Mouse (Mus musculus): ENCODE measurements at regions not wholly inside any gene's neighbourhood (a gene's known extent, or its start where the extent isn't known, plus 50 kb on each side); places are given as distances from the start of the nearest gene placed in this dataset.

- DNase-seq (ENCODE audit: extremely low read depth, low read depth, low spot score): no peak
- no peaks in the 10 kb centered on the region for H3K27me3 ChIP-seq (ENCODE audit: control insufficient read depth, insufficient read depth, low read length)
- no peaks in the 10 kb centered on the region for H3K36me3 ChIP-seq (ENCODE audit: control insufficient read depth, insufficient read depth, low read length)
- H3K9ac ChIP-seq (ENCODE audit: low read depth, low read length): no peak overlapping the region
- no peaks in the 10 kb centered on the region for H3K79me2 ChIP-seq (ENCODE audit: control insufficient read depth, insufficient read depth, low read length)
- TF ChIP-seq POLR2A (IDR thresholded peaks at IDR 0.05; ENCODE audit: extremely low read depth, insufficient read depth, low read length): no peak
- no peak for TF ChIP-seq CTCF (IDR thresholded peaks at IDR 0.05; ENCODE audit: low read depth, low read length)
- no peaks in the 10 kb centered on the region for H3K4me1 ChIP-seq (ENCODE audit: control insufficient read depth, insufficient read depth, low read length)
- H3K4me3 ChIP-seq (ENCODE audit: insufficient read depth, low read depth, low read length): no peak overlapping the region
- WGBS: 90% methylated on average over 11 of the region's 11 CpGs
- H3K27ac ChIP-seq (replicated peaks; ENCODE audit: insufficient read depth, low read depth, low read length): no peak overlapping the region
Measured at GRCm38 (mm10) chr5:97194656-97195280, 83.4 kb upstream of the Paqr3 start.

DNA sequence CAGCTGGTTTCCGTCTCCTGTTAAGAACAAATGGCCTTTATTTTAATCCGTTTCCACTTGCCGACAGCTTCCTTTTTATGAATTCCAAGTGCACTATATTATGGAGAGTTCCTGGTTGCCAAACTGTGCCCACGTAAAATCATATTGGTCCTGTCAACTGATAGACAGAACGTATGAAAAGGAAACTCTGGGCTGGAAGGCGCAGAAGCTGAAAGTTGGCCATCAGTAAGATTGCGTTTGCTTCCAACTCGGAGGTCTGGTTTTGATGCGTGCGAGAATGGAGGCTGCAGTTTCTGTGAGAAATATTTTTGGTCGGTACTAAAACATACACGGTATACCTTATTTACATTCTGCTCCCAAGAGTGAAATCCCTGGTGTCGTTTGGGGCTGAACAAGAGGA lies 81.3 kb upstream of the Paqr3 start:
- no peaks in the 10 kb centered on the region for H3K36me3 ChIP-seq (ENCODE audit: control insufficient read depth, insufficient read depth, low read length)
- TF ChIP-seq POLR2A (IDR thresholded peaks at IDR 0.05; ENCODE audit: extremely low read depth, insufficient read depth, low read length) (no peak), CTCF (IDR thresholded peaks at IDR 0.05; ENCODE audit: low read depth, low read length) (no peak)
- no peaks in the 10 kb centered on the region for H3K27me3 ChIP-seq (ENCODE audit: control insufficient read depth, insufficient read depth, low read length)
- H3K4me3 ChIP-seq (ENCODE audit: insufficient read depth, low read depth, low read length): no peak overlapping the region
- no peak for DNase-seq (ENCODE audit: extremely low read depth, low read depth, low spot score)
- H3K4me1 ChIP-seq (ENCODE audit: control insufficient read depth, insufficient read depth, low read length): no peaks in the 10 kb centered on the region
- no peak overlapping the region for H3K27ac ChIP-seq (replicated peaks; ENCODE audit: insufficient read depth, low read depth, low read length)
- WGBS: 88% methylated on average over 13 of the region's 13 CpGs
- H3K9ac ChIP-seq (ENCODE audit: low read depth, low read length): no peak overlapping the region
- H3K79me2 ChIP-seq (ENCODE audit: control insufficient read depth, insufficient read depth, low read length): no peaks in the 10 kb centered on the region

- H3K36me3 ChIP-seq (ENCODE audit: control insufficient read depth, insufficient read depth, low read length): no peaks in the 10 kb centered on the region
- TF ChIP-seq POLR2A (IDR thresholded peaks at IDR 0.05; ENCODE audit: extremely low read depth, insufficient read depth, low read length): no peak
- TF ChIP-seq CTCF (IDR thresholded peaks at IDR 0.05; ENCODE audit: low read depth, low read length): no peak
- no peaks in the 10 kb centered on the region for H3K79me2 ChIP-seq (ENCODE audit: control insufficient read depth, insufficient read depth, low read length)
- H3K27ac ChIP-seq (replicated peaks; ENCODE audit: insufficient read depth, low read depth, low read length): no peak overlapping the region
- WGBS: 76% methylated on average over 3 of the region's 3 CpGs
- H3K4me3 ChIP-seq (ENCODE audit: insufficient read depth, low read depth, low read length): no peak overlapping the region
- H3K4me1 ChIP-seq (ENCODE audit: control insufficient read depth, insufficient read depth, low read length): no peaks in the 10 kb centered on the region
- H3K9ac ChIP-seq (ENCODE audit: low read depth, low read length): no peak overlapping the region
- no peak for DNase-seq (ENCODE audit: extremely low read depth, low read depth, low spot score)
- H3K27me3 ChIP-seq (ENCODE audit: control insufficient read depth, insufficient read depth, low read length): no peaks in the 10 kb centered on the region
Measured at GRCm38 (mm10) chr5:97190695-97191094, 79.3 kb upstream of the Paqr3 start.

- 89% methylated on average over 9 of the region's 9 CpGs for WGBS
- TF ChIP-seq POLR2A (IDR thresholded peaks at IDR 0.05; ENCODE audit: extremely low read depth, insufficient read depth, low read length) (no peak), CTCF (IDR thresholded peaks at IDR 0.05; ENCODE audit: low read depth, low read length) (no peak)
- no peaks in the 10 kb centered on the region for H3K79me2 ChIP-seq (ENCODE audit: control insufficient read depth, insufficient read depth, low read length)
Measured at GRCm38 (mm10) chr5:97184512-97184911, 73.1 kb upstream of the Paqr3 start.

DNA sequence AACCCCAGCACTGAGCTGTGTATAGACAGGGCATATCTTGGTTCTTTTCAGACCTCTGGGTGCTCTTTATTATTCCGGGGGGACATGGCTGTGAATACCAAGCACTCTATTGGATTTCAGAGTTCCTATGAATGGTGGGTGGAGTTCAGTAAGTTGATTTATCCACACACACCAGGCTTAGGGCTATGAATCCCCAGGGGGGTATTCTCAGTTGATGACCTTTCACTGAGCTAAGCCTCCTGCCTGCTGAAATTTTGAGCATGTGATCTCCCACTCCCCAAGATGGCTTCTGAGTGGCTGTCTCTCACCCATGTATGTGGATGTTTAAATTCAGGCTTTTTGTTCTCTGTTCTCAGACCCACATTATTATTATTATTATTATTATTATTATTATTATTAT lies 69.9 kb upstream of the Paqr3 start:
- no peak for TF ChIP-seq CTCF (IDR thresholded peaks at IDR 0.05; ENCODE audit: low read depth, low read length)
- no peak for TF ChIP-seq POLR2A (IDR thresholded peaks at IDR 0.05; ENCODE audit: extremely low read depth, insufficient read depth, low read length)
- WGBS: 91% methylated on average over 1 of the region's 1 CpGs

More at GRCm38 (mm10) chr5:97184512-97184911, 73.1 kb upstream of the Paqr3 start:
- Histone ChIP-seq H3K27me3 (ENCODE audit: control insufficient read depth, insufficient read depth, low read length) (no peaks in the 10 kb centered on the region), H3K9ac (ENCODE audit: low read depth, low read length) (no peak overlapping the region), H3K36me3 (ENCODE audit: control insufficient read depth, insufficient read depth, low read length) (no peaks in the 10 kb centered on the region), H3K27ac (replicated peaks; ENCODE audit: insufficient read depth, low read depth, low read length) (no peak overlapping the region), H3K4me3 (ENCODE audit: insufficient read depth, low read depth, low read length) (no peak overlapping the region), H3K4me1 (ENCODE audit: control insufficient read depth, insufficient read depth, low read length) (no peaks in the 10 kb centered on the region)
- no peak for DNase-seq (ENCODE audit: extremely low read depth, low read depth, low spot score)

GRCm38 (mm10) chr5:97174446-97174845 lies 63.0 kb upstream of the Paqr3 start:
- 71% methylated on average over 8 of the region's 8 CpGs for WGBS

More for the DNA sequence above, 69.9 kb upstream of the Paqr3 start:
- Histone ChIP-seq H3K27me3 (ENCODE audit: control insufficient read depth, insufficient read depth, low read length) (no peaks in the 10 kb centered on the region), H3K79me2 (ENCODE audit: control insufficient read depth, insufficient read depth, low read length) (no peaks in the 10 kb centered on the region), H3K4me1 (ENCODE audit: control insufficient read depth, insufficient read depth, low read length) (no peaks in the 10 kb centered on the region), H3K27ac (replicated peaks; ENCODE audit: insufficient read depth, low read depth, low read length) (no peak overlapping the region), H3K4me3 (ENCODE audit: insufficient read depth, low read depth, low read length) (no peak overlapping the region), H3K9ac (ENCODE audit: low read depth, low read length) (no peak overlapping the region), H3K36me3 (ENCODE audit: control insufficient read depth, insufficient read depth, low read length) (no peaks in the 10 kb centered on the region)
- DNase-seq (ENCODE audit: extremely low read depth, low read depth, low spot score): no peak

More at GRCm38 (mm10) chr5:97174446-97174845, 63.0 kb upstream of the Paqr3 start:
- TF ChIP-seq CTCF (IDR thresholded peaks at IDR 0.05; ENCODE audit: low read depth, low read length) (no peak), POLR2A (IDR thresholded peaks at IDR 0.05; ENCODE audit: extremely low read depth, insufficient read depth, low read length) (no peak)
- H3K27ac ChIP-seq (replicated peaks; ENCODE audit: insufficient read depth, low read depth, low read length): no peak overlapping the region
- DNase-seq (ENCODE audit: extremely low read depth, low read depth, low spot score): no peak
- no peaks in the 10 kb centered on the region for H3K27me3 ChIP-seq (ENCODE audit: control insufficient read depth, insufficient read depth, low read length)
- H3K4me1 ChIP-seq (ENCODE audit: control insufficient read depth, insufficient read depth, low read length): no peaks in the 10 kb centered on the region
- no peaks in the 10 kb centered on the region for H3K79me2 ChIP-seq (ENCODE audit: control insufficient read depth, insufficient read depth, low read length)
- H3K36me3 ChIP-seq (ENCODE audit: control insufficient read depth, insufficient read depth, low read length): no peaks in the 10 kb centered on the region
- no peak overlapping the region for H3K4me3 ChIP-seq (ENCODE audit: insufficient read depth, low read depth, low read length)
- no peak overlapping the region for H3K9ac ChIP-seq (ENCODE audit: low read depth, low read length)

Measured in liver, adult 2 months (tissue).